Mouse (Mus musculus) 416B (cell line): Measurements from ENCODE around the gene Cmip.

ENCODE experiments used
- DNase-seq: peaks from one replicate; pipeline ENCODE4 v3.0.0; 2011; ENCODE audit warnings: low read depth

Cmip gene

GRCm38 (mm10) chr8:117503405-117504069, 246.7 kb downstream of the Cmip start:
- DNase-seq = no peak

GRCm38 (mm10) chr8:117507703-117508102, 250.8 kb downstream of the Cmip start:
- no peak for DNase-seq
